Mouse (Mus musculus) cerebellum, adult 2 months (tissue): ENCODE measurements around the gene Stxbp4.

Source experiments
- CTCF ChIP-seq: fragments of 200-500 bp; IDR thresholded peaks from 2 replicates; pipeline ENCODE4 v1.5.1; 2011; ENCODE audit warnings: low read depth, mild to moderate bottlenecking, control low read depth, low read length, moderate library complexity, borderline replicate concordance; ENCODE audit not compliant: insufficient read depth
- POLR2A ChIP-seq: fragments of 200-500 bp; IDR thresholded peaks from 2 replicates; pipeline ENCODE4 v1.6.1; 2011; ENCODE audit warnings: low read length, control low read depth, borderline replicate concordance; ENCODE audit not compliant: insufficient read depth

DNA sequence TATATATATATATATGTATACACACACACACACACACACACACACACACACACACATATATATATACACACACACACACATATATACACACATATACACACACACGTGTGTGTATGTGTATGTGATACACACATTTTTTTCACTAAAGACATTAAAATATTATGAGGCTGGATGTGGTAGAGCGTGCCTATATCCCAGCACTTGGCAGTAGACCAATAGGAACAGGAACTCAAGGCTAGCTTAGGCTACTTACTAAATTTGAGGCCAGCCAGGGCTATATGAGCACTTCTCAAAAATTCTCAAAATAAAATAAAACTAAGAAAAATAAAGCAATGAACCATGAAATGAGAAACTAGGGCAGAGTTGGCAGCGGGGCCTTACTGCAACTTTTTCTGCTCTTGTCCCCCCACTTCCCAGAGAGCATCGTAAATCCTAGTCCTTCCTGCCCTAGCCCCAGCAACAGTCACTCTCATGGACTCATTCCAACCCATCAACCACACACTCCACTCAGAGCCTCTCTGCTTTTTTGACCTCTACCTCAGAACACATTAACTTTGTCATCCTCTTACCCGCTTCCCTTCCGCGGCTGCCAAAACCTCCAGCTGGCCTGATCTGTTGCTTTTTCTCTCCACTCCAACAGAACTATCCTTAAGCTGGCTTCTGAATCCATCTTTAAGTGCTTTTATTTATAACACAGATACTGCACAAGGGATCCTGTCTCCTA lies 60.7 kb downstream of the Stxbp4 start:
- no peak for TF ChIP-seq CTCF
- TF ChIP-seq POLR2A = no peak
